Mouse (Mus musculus): ENCODE measurements around the gene Atp8b3.

The Atp8b3 gene

DNA sequence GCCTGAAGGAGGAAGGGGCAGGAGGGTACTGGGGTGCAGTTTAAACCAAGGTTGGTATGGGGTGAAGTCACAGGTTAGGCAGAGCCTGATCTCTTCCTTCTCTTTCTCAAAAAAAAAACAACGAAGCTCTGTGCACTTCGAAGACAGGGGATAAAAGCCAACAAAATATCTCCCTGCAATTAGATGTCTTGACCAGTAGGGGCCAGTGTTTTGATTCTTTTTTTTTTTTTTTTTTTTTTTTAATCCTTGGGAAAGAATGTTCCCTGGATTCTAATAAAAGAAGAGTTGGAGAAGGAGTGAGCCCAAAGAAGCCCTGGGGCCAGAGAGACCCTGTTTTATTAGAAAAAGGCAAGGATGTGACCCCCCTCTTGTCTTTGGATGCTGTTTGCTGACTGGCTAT lies 19.6 kb downstream of the Atp8b3 start:
- no peak for DNase-seq (ENCODE audit: low spot score in 2 of 2)

DNA sequence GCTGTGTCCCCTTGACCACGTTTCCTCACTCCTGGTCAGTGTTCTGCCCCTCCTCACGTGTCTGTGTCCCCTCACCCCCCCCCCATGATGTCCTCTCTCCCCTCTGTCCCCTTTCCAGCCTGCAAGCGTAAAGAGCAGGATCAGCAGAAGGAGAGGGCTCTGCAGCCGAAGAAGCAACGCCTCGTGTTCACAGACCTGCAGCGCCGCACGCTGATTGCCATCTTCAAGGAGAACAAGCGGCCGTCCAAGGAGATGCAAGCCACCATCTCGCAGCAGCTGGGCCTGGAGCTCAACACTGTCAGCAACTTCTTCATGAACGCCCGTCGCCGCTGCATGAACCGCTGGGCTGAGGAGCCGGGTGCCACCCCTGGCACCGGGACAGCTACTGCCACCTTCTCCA lies 25.2 kb downstream of the Atp8b3 start:
- no peak for DNase-seq (ENCODE audit: low spot score in 2 of 2)

DNA sequence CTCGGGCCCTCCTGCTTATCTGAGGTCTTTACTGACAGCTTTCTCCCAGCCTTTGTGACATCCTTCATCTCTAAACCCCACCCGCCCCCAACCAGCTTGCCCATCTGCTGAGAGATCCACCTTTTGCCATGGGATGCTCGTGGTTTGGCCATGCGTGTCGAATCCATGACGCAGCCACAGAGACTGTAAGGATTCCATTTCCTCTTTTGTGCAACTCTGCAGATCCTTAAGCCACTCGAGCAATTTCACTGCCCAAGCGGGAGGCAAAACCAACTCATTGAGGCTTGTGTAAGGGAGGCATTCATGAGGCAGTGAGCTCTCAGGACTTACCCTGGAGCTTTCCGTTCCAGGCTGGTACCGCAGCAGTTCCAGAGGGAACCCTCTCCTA lies 28.7 kb downstream of the Atp8b3 start:
- no peak for DNase-seq (ENCODE audit: low spot score in 2 of 2)

DNA sequence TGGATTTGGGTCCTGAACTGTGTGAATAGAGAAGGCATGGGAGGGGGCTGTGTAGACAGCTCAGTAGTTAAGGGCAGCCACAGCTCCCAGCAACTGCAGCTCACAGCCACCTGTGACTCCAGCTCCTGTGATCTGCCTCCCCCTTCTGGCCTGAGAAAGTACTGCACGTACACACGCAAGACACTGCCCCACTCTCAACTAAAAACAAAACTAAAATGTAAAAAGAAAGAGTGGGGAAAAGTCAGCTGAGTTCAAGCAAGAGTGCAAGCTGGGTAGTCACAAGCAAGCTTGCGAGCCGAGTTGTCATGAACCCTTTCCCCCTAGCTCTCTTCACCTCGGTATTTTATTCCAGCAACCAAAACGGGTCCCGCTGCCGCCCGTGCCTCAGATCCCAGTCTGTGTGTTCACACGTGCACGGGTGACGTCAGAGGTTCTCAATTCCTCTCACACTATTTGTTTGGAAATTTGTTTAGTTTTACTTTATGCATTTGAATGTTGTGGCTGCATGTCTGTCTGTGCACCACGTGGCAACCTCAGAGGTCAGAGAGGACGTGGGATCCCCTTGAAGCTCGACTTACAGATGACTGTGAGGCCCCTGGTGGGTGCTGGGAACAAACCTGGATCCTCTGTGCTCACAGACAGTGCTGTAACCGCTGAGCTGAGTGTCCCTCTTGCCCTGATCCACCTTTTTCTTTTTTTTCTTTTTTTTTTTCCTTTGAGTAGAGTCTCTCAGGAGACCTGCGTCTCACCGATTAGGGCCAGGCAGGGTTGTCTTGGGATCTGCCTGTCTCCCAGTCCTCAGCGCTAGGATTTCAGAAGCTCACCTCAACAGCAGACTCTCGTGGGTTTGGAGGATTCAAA lies 29.3 kb downstream of the Atp8b3 start:
- peak; percentile 30 to 75 for DNase-seq (ENCODE audit: low spot score in 2 of 2)

DNA sequence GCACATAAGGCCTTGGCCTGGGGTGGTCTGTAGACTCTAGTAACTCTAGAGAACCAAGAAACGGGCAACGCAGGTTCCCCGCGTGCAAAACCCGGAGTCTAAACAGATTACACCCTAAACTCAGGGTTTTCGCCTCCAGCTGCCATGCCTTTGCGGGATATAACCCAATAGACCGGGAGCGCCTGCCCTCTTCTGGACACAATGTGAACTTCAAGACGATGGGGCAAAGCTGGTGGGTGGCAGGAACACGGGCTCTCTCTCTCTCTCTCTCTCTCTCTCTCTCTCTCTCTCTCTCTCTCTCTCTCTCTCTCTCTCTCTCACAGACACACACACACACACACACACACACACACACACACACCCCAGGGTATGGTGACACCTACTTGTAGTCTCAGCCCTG lies 32.7 kb downstream of the Atp8b3 start:
- DNase-seq (ENCODE audit: low spot score in 2 of 2), result peak in 1 of 2 experiments; percentile 42

DNA sequence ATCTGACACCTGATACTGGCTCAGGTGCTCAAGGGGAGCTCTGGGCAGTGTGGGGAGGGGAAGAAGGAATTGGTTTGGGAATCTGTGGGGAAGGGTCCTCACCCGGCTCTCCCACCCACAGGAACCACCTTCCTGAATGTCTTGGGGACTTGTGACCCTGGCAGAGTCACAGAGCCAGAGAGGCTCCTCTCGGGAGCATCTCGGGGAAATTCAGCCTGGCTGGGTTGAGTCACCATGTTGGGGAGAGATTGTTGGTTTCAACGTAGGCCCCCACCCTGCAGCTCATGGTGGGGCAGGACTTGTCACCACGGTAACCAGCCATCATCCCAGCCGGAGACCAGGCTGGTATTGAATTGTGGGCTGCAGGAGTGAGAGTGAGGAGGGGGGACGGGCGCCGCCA lies 34.2 kb downstream of the Atp8b3 start:
- no peak for DNase-seq (ENCODE audit: low spot score in 2 of 2)

DNA sequence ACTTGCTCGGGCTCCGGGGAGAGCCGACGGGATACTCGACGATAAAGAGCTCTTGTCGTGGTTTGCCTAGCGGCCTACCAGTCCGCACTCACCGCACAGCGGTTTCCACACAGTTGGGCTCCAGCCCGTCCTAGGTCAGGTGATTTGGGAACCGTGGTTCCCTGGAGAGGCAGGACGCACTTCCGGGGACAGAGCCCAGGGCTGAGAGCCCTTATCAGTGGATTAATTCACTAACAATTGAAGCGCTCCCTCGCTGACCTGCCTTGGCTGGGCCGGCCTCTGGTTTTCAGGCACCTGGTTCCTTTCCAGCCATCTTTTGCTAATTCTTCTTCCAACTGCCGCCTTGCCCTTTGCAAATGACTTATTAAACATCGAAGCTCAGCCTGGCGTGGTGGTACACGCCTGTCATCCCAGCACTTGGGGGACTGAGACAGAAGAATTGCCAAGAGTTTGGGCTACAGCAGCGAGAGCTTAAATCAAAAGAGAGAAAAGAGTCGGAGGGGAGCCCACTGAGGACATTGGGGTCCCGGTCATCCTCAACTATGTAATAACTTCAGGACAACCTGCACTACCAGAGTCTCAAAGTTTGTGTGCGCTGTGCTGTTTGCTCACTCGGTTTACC lies 35.2 kb downstream of the Atp8b3 start:
- DNase-seq (ENCODE audit: low spot score in 2 of 2), result no peak

DNA sequence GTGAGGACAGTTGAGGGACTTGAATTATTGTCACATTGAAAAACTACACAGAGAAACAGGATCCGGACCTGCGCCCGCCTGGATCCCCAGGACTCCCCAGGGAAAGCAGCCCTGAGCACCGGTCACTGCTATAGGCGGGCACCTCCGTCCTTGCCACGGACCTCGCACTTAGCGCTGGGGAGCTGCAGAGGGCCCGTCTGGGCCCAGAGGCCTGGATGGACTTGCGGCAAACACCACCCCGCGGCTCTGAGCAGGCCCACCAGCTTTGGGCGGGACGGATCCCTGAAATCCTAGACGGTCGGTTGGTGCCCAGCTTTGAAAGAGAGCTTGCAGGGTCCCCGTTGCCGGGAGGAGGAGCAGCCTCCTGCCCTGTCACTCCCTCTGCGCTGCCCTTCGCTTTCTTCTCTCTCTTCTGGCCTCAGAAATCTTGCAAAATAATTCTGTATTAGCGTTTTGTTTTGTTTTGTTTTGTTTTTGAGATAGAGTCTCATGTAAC lies 36.1 kb downstream of the Atp8b3 start:
- DNase-seq (ENCODE audit: low spot score in 2 of 2), result no peak

DNA sequence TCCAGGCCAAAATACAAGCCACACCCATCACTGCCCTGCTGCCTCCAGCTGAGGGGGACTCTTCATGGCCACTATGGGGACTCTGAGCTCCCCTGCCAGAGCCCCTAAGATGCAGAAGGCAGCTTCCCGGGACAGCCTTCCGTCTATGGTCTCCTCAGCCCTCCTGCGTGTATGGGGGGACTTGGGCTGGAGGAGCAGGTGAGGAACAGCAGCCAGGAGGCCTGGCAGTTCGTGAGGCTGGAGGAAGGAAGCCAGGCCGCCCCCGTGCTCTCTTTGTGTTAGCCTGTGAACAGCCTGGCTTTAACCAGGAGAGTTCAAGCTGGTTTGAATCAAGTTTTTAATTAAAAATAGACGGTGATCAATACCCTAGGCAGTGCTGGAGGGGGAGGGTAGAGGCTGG lies 36.6 kb downstream of the Atp8b3 start:
- no peak for DNase-seq (ENCODE audit: low spot score in 2 of 2)

DNA sequence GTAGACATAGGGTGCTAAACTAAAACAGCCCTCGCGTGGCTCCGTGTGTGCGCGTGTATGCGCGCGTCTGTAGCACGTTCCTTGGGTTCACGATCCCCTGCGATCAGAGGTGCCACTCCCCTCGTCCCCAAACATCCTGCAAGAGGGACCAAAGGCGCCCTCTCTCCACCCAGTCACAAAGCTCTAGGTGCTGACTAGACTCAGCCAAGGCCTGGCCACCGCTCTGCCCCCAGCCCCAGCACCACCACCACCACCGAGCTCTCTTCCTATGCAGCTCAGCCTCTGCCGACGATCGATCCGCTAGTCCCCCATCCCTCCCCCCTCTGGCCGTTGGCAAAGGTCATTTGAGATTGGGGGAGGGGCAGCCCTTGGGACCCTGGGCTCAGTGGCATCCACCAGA lies 42.5 kb downstream of the Atp8b3 start:
- no peak for DNase-seq (ENCODE audit: low spot score in 2 of 2)

DNA sequence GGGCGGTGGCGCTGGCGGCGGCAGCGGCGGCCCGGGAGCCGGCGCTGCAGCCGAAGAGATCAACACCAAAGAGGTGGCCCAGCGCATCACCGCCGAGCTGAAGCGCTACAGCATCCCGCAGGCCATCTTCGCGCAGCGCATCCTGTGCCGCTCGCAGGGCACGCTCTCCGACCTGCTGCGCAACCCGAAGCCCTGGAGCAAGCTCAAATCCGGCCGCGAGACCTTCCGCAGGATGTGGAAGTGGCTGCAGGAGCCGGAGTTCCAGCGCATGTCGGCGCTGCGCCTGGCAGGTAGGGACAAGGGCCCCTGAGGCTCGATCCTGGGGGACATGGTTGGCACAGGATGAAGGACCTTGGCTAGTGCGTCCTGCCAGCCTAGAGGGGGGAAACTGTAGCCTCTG lies 43.0 kb downstream of the Atp8b3 start:
- DNase-seq (ENCODE audit: low spot score in 2 of 2), result no peak

DNA sequence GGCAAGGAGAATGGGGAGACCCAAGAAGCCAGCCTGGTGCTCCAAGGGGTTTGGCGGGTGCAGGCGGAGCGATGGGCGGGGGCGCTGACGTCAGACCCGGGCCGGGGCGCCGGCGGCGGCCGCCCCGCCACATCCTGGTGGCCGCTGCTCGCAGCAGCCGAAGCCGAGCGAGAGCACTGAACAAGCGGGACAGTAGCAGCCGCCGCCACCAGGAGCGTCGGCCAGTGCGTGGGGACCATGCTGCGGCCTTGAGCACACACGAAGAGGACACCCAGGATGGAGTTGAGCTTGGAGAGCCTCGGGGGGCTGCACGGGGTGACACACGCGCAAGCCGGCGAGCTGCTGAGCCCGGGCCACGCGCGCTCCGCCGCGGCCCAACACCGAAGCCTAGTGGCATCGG lies 44.2 kb downstream of the Atp8b3 start, which contains the start of gene Onecut3:
Gene Onecut3, plus strand, starts transcription at position 104 of the 400 bp plus-strand sequence.
- no peak for DNase-seq (ENCODE audit: low spot score in 2 of 2)

DNA sequence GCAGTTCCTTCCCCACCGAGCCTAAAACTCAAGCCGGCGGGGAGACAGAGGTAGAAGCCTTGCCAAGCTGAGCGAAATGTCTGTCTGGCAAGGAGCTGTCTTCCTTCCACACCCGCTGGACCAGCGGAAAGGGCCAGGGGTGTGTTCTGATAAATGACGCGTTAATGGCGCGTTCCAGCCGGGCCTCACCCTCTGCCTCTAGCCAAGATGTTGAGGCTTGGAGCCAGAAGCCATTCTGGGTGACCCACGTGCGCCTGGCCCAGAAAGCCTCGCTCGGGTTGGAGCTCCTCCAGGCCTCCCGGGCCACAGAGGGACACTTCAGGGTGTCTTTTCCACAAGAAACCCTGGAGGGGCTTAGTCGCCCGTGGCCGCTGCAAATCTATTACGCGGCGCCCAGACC lies 48.9 kb downstream of the Atp8b3 start:
- no peak for DNase-seq (ENCODE audit: low spot score in 2 of 2)

DNA sequence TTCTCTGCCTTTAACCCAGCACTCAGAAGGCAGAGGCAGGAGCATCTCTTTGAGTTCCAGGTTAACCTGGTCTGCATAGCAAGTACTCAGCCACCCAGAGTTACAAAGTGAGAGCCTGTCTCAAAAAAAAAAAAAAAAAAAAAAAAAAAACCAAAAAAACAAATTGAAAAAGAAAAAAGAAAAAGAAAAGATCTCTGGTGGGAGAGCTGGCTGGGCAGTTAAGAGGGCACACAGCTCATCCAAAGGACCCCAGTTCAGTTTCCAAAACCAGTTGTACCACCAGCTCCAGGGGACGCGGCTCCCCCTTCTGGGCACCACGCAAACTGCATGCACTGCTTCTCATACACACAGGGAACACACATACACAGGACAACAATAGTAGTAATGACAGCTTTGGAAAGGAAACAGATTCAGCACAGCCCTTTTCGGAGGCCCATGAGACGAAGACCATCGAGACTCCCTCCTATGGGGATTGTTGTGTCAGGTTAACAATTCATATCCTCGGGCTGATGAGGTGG lies 52.0 kb downstream of the Atp8b3 start:
- DNase-seq (ENCODE audit: low spot score in 2 of 2), result no peak

DNA sequence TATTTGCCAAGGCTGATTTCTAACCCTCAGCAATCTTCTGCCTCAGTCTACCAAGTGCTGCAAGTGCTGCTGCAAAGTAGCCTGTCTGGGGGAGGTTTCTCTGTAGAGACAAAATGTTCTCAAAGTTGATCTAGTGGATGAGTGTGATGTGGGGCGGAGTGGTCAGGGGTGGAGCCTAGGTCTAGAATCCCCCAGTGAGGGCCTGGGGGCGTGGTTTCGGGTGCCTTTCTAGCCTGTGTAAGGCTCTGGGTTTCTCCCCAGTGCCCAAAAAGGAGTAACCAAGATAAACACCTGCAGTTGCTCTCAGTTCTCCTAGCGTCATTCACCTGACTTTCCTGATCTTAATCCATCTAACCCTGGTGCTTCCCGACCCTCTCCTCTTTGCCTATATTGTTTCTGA lies 57.9 kb downstream of the Atp8b3 start:
- DNase-seq (ENCODE audit: low spot score in 2 of 2), result no peak

DNA sequence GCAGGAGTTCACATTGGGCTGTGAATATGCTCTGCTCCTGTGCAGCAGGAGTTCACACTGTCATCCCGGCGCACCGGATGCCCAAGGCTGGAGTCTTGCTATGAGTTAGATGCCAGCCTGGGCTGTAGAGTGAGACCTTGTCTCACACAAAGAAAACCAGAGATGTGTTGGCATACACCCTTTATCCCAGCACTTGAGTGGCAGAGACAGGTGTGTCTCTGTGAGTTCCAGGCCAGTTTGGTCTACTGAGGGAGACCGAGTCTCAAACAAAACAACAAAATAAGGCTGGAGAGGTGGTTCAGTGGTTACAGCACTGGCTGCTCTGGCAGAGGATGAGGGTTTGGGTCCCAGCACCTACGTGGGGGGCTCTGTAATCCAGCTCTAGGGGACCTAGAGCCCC lies 60.4 kb downstream of the Atp8b3 start:
- DNase-seq (ENCODE audit: low spot score in 2 of 2), result no peak

DNA sequence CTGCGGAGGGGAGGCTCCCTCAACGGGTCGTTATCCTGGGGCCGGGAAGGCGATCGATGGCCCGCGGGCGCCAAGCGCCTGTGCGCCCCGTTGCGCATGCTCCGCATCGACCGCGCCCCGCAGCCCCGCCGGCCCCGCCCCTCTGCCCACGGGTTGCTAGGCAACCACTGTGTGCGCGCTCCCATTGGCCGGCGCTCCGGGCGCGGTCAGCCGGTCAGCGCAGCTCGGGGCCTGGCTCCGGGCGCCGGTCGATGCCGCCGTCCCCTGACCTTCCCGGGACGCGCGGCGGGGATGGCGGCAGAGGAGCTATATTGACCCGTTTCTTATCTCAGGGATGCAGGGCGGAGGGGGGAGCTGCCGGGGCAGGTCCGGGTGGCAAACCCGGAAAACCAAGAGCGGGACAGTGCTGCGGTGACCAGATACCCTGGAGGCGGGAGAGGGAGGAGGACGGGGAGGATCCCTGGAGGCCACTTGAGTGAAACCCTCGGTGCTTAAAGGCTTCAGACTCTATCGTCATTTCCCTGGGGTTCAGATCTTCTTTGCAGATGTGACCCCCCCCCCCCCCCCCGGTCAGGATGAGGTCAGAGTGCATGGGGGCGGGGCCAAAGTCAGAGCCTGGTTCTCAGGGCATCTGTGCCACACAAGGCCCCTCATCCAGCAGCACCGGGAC lies 63.5 kb downstream of the Atp8b3 start:
- DNase-seq (ENCODE audit: low spot score in 2 of 2), result peak; percentile 60 to 83
